Mouse (Mus musculus) CD4-positive naive resting alpha-beta T cell, adult 57 days (primary cell): ENCODE data around the gene Smarca5. TPM values are rescaled to one million over a fixed set of nuclear protein-coding genes. Genes with fewer than 3 reads are reported as not detected.

Experiments
- total RNA-seq: library from RNA; stranded (reverse); gene quantifications from one replicate; pipeline ENCODE4 v1.2.4, GENCODE M21; 2023

Smarca5 gene
- 176 TPM for total RNA-seq

GRCm38 (mm10) chr8:80739155-80739924 lies at the start of gene Smarca5:
TSS of gene Smarca5 (minus strand) at chr8:80739497.

Other genes starting within 250 kb of the Smarca5 start
- gene Gypa, start 245.7 kb downstream of the Smarca5 start, total RNA-seq = 0.30 TPM
- not detected for gene Frem3, start 128.4 kb downstream of the Smarca5 start, total RNA-seq
- 0.53 TPM for gene Gab1, start 141.0 kb upstream of the Smarca5 start, total RNA-seq